Mouse (Mus musculus) cerebellum, adult 2 months (tissue): ENCODE measurements around the gene 6820408C15Rik.

Experiments
- CTCF ChIP-seq: fragments of 200-500 bp; IDR thresholded peaks from 2 replicates; pipeline ENCODE4 v1.5.1; 2011; ENCODE audit warnings: low read depth, mild to moderate bottlenecking, control low read depth, low read length, moderate library complexity, borderline replicate concordance; ENCODE audit not compliant: insufficient read depth
- POLR2A ChIP-seq: fragments of 200-500 bp; IDR thresholded peaks from 2 replicates; pipeline ENCODE4 v1.6.1; 2011; ENCODE audit warnings: low read length, control low read depth, borderline replicate concordance; ENCODE audit not compliant: insufficient read depth

GRCm38 (mm10) chr2:152487024-152487423 is 71.6 kb downstream of the 6820408C15Rik start:
- TF ChIP-seq CTCF (no peak), POLR2A (no peak)
